Comparison of ENCODE assay signal across 16 mouse cellular contexts in the genomic region with DNA sequence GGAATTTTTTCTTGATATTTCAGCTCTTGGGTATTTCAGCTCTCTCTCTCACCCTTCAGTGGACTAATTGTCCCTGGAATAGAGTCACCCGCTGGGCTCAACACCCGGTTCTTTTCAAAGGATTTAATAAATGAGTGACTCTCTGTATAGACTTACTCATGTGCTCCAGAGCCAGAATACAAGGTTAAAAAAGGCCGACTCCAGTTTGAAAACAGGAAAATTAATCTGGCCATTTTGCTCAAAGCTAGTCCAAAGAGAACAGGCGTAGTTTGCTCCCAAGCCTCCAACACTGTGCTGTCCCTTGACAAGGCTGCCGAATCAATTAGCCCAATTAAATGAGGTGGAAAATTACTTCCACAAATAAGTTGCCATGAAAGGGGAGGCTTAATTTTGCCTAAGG.
DNase-seq lines count a peak whose midpoint lies in the region; ATAC-seq lines count a peak whose summit lies in the region.
"Had no signal": no experiment of that assay in that cellular context is flagged by ENCODE, and none has a peak within 500 bp of the region (broad histone marks: within the 10 kb centered on the region; RNA-seq: fewer than 3 reads in every experiment).

No protein-coding gene starts in this region.

- no peak overlapping the region for H3K27ac ChIP-seq in embryonic facial prominence, embryonic 14.5 days (replicated peaks; ENCODE audit: low read depth, low read length)
- no peak overlapping the region for H3K27ac ChIP-seq in hindbrain, embryonic 15.5 days (replicated peaks)
- H3K27ac ChIP-seq: embryonic facial prominence, embryonic 13.5 days; left cerebral cortex, adult 2 months; liver, embryonic 12.5 days had no signal

- H3K36me3 ChIP-seq in embryonic facial prominence, embryonic 14.5 days (ENCODE audit: control insufficient read depth, insufficient read depth, low read length), result no peaks in the 10 kb centered on the region
- no peaks in the 10 kb centered on the region for H3K36me3 ChIP-seq in hindbrain, embryonic 15.5 days
- H3K36me3 ChIP-seq: embryonic facial prominence, embryonic 13.5 days; G1E; liver, embryonic 12.5 days had no signal

- no peak overlapping the region for H3K4me3 ChIP-seq in embryonic facial prominence, embryonic 14.5 days (ENCODE audit: low read depth, low read length)
- no peak overlapping the region for H3K4me3 ChIP-seq in hindbrain, embryonic 15.5 days
- H3K4me3 ChIP-seq: embryonic facial prominence, embryonic 13.5 days; left cerebral cortex, adult 2 months; liver, embryonic 12.5 days had no signal

- no peak overlapping the region for H3K4me2 ChIP-seq in embryonic facial prominence, embryonic 14.5 days (ENCODE audit: low read depth, low read length)
- H3K4me2 ChIP-seq in hindbrain, embryonic 15.5 days, result no peak overlapping the region
- H3K4me2 ChIP-seq: embryonic facial prominence, embryonic 13.5 days; liver, embryonic 12.5 days had no signal

- no peak overlapping the region for H3K9ac ChIP-seq in embryonic facial prominence, embryonic 14.5 days (ENCODE audit: low read depth, low read length)
- no peak overlapping the region for H3K9ac ChIP-seq in hindbrain, embryonic 15.5 days
- H3K9ac ChIP-seq: embryonic facial prominence, embryonic 13.5 days; liver, embryonic 12.5 days had no signal

- H3K4me1 ChIP-seq in embryonic facial prominence, embryonic 14.5 days (ENCODE audit: control insufficient read depth, insufficient read depth, low read length), result no peaks in the 10 kb centered on the region; the same call in 1 of the 2 replicates
- H3K4me1 ChIP-seq in hindbrain, embryonic 15.5 days (replicated peaks), result peaks cover 9% of the 10 kb centered on the region
- H3K4me1 ChIP-seq: liver, embryonic 12.5 days had no signal

- DNase-seq in cerebellum, postnatal 36 days, result peak; percentile 2 to 7
- no peak for DNase-seq in cerebellum, adult 8-10 months
- DNase-seq in Muller cell, postnatal 12 days (ENCODE audit: inconsistent ontology term), result peak; percentile 92
- DNase-seq in embryonic facial prominence, embryonic 14.5 days (ENCODE audit: low spot score), result no peak
- DNase-seq in T-cell, adult 2 months (ENCODE audit: low spot score), result no peak
- no peak for DNase-seq in right cerebral cortex, postnatal 10 days (ENCODE audit: low spot score in 2 of 2)
- no peak for DNase-seq in gastrocnemius, adult 18-20 months (ENCODE audit: low spot score)
- DNase-seq: kidney, postnatal 36 days; lung, postnatal 36 days; right cerebral cortex, postnatal 25 days; thymus, postnatal 25 days had no signal

- H3K27me3 ChIP-seq in embryonic facial prominence, embryonic 14.5 days (replicated peaks; ENCODE audit: control insufficient read depth, insufficient read depth, low read length), result no peaks in the 10 kb centered on the region
- H3K27me3 ChIP-seq in hindbrain, embryonic 15.5 days, result peaks cover 18% of the 10 kb centered on the region; the same call in 1 of the 2 replicates
- H3K27me3 ChIP-seq: embryonic facial prominence, embryonic 13.5 days; liver, embryonic 12.5 days had no signal

- 50% methylated on average over 5 of the region's 5 CpGs for WGBS in embryonic facial prominence, embryonic 14.5 days
- 17% methylated on average over 5 of the region's 5 CpGs for WGBS in hindbrain, embryonic 15.5 days

- H3K9me3 ChIP-seq in embryonic facial prominence, embryonic 14.5 days (ENCODE audit: control insufficient read depth, low read length), result no peaks in the 10 kb centered on the region
- no peaks in the 10 kb centered on the region for H3K9me3 ChIP-seq in hindbrain, embryonic 15.5 days
- H3K9me3 ChIP-seq: embryonic facial prominence, embryonic 13.5 days; liver, embryonic 12.5 days had no signal

- ATAC-seq in embryonic facial prominence, embryonic 14.5 days (ENCODE audit: low read depth), result peak; percentile 53; the same call in 1 of the 2 replicates
- ATAC-seq in hindbrain, embryonic 15.5 days (ENCODE audit: low FRiP score, low read depth), result peak; percentile 83
- ATAC-seq: liver, embryonic 12.5 days had no signal

Comparison
In these comparisons a context has a peak if more than half of its experiments do, and no peak if none do; other contexts are left out.
1. DNase-seq: peak in cerebellum, postnatal 36 days (2 of 2) and Muller cell, postnatal 12 days (single experiment); none in cerebellum, adult 8-10 months (single experiment), embryonic facial prominence, embryonic 14.5 days (single experiment), T-cell, adult 2 months (single experiment), right cerebral cortex, postnatal 10 days (0 of 2) and gastrocnemius, adult 18-20 months (single experiment).